Mouse (Mus musculus): ENCODE results near the gene Thpo. TPM values are rescaled to one million over a fixed set of nuclear protein-coding genes. Genes with fewer than 3 reads are reported as not detected.
A peak's percentile ranks its signal among the peaks of the same experiment; 100 is the strongest.

Thpo gene
- polyA plus RNA-seq, 1 experiment, result 1.0 TPM

- DNase-seq, result peak; percentile 45
- Histone ChIP-seq H3K36me3 (ENCODE audit: control insufficient read depth, insufficient read depth, low read length) (no peaks in the 10 kb centered on the region), H3K27ac (ENCODE audit: control insufficient read depth, insufficient read depth, low read length) (no peak overlapping the region), H3K4me1 (replicated peaks; ENCODE audit: control insufficient read depth, insufficient read depth, low read length) (0 out of 2 replicates have a peak, but pooled peaks cover 2% of the 10 kb centered on the region), H3K4me3 (ENCODE audit: control insufficient read depth, insufficient read depth, low read length) (no peak overlapping the region), H3K27me3 (ENCODE audit: control insufficient read depth, insufficient read depth, low read length) (no peaks in the 10 kb centered on the region)
- TF ChIP-seq POLR2A (IDR thresholded peaks at IDR 0.05; ENCODE audit: control insufficient read depth, extremely low read depth, insufficient read depth, low read length, poor library complexity) (no peak), CTCF (IDR thresholded peaks at IDR 0.05; ENCODE audit: borderline replicate concordance, control insufficient read depth, extremely low read depth, insufficient read depth, low read length, poor library complexity) (peak; percentile 72; the same call in 1 of the 2 replicates)
- 50% methylated on average over 8 of the region's 8 CpGs for WGBS
Observed at GRCm38 (mm10) chr16:20702522-20702893, 31.8 kb downstream of the Thpo start.

- Histone ChIP-seq H3K27ac (ENCODE audit: control insufficient read depth, insufficient read depth, low read length) (no peak overlapping the region), H3K4me1 (replicated peaks; ENCODE audit: control insufficient read depth, insufficient read depth, low read length) (0 out of 2 replicates have a peak, but pooled peaks cover 2% of the 10 kb centered on the region), H3K27me3 (ENCODE audit: control insufficient read depth, insufficient read depth, low read length) (no peaks in the 10 kb centered on the region), H3K4me3 (ENCODE audit: control insufficient read depth, insufficient read depth, low read length) (no peak overlapping the region), H3K36me3 (ENCODE audit: control insufficient read depth, insufficient read depth, low read length) (no peaks in the 10 kb centered on the region)
- WGBS, result 74% methylated on average over 12 of the region's 12 CpGs
- TF ChIP-seq CTCF (IDR thresholded peaks at IDR 0.05; ENCODE audit: borderline replicate concordance, control insufficient read depth, extremely low read depth, insufficient read depth, low read length, poor library complexity) (no peak), POLR2A (IDR thresholded peaks at IDR 0.05; ENCODE audit: control insufficient read depth, extremely low read depth, insufficient read depth, low read length, poor library complexity) (no peak)
- DNase-seq, result no peak
Observed at GRCm38 (mm10) chr16:20701729-20702521, 32.4 kb downstream of the Thpo start.

- DNase-seq, result no peak
- H3K4me3 ChIP-seq (ENCODE audit: control insufficient read depth, insufficient read depth, low read length), result no peak overlapping the region
- WGBS, result 87% methylated on average over 7 of the region's 7 CpGs
- TF ChIP-seq POLR2A (IDR thresholded peaks at IDR 0.05; ENCODE audit: control insufficient read depth, extremely low read depth, insufficient read depth, low read length, poor library complexity) (no peak), CTCF (IDR thresholded peaks at IDR 0.05; ENCODE audit: borderline replicate concordance, control insufficient read depth, extremely low read depth, insufficient read depth, low read length, poor library complexity) (no peak)
- no peaks in the 10 kb centered on the region for H3K27me3 ChIP-seq (ENCODE audit: control insufficient read depth, insufficient read depth, low read length)
- no peak overlapping the region for H3K27ac ChIP-seq (ENCODE audit: control insufficient read depth, insufficient read depth, low read length)
- 0 out of 2 replicates have a peak, but pooled peaks cover 2% of the 10 kb centered on the region for H3K4me1 ChIP-seq (replicated peaks; ENCODE audit: control insufficient read depth, insufficient read depth, low read length)
- no peaks in the 10 kb centered on the region for H3K36me3 ChIP-seq (ENCODE audit: control insufficient read depth, insufficient read depth, low read length)
Observed at GRCm38 (mm10) chr16:20701316-20701715, 33.0 kb downstream of the Thpo start.

GRCm38 (mm10) chr16:20700036-20700435, 34.3 kb downstream of the Thpo start:
- TF ChIP-seq CTCF (IDR thresholded peaks at IDR 0.05; ENCODE audit: borderline replicate concordance, control insufficient read depth, extremely low read depth, insufficient read depth, low read length, poor library complexity) (no peak), POLR2A (IDR thresholded peaks at IDR 0.05; ENCODE audit: control insufficient read depth, extremely low read depth, insufficient read depth, low read length, poor library complexity) (no peak)
- no peaks in the 10 kb centered on the region for H3K36me3 ChIP-seq (ENCODE audit: control insufficient read depth, insufficient read depth, low read length)
- no peak overlapping the region for H3K4me3 ChIP-seq (ENCODE audit: control insufficient read depth, insufficient read depth, low read length)
- H3K4me1 ChIP-seq (replicated peaks; ENCODE audit: control insufficient read depth, insufficient read depth, low read length), result peaks cover 7% of the 10 kb centered on the region; the same call in 1 of the 2 replicates
- no peak for DNase-seq
- no peak overlapping the region for H3K27ac ChIP-seq (ENCODE audit: control insufficient read depth, insufficient read depth, low read length)
- WGBS, result 89% methylated on average over 5 of the region's 5 CpGs
- no peaks in the 10 kb centered on the region for H3K27me3 ChIP-seq (ENCODE audit: control insufficient read depth, insufficient read depth, low read length)

GRCm38 (mm10) chr16:20699266-20699665, 35.0 kb downstream of the Thpo start:
- Histone ChIP-seq H3K4me3 (ENCODE audit: control insufficient read depth, insufficient read depth, low read length) (no peak overlapping the region), H3K27me3 (ENCODE audit: control insufficient read depth, insufficient read depth, low read length) (no peaks in the 10 kb centered on the region), H3K36me3 (ENCODE audit: control insufficient read depth, insufficient read depth, low read length) (no peaks in the 10 kb centered on the region), H3K4me1 (replicated peaks; ENCODE audit: control insufficient read depth, insufficient read depth, low read length) (peaks cover 7% of the 10 kb centered on the region; the same call in 1 of the 2 replicates), H3K27ac (ENCODE audit: control insufficient read depth, insufficient read depth, low read length) (no peak overlapping the region)
- TF ChIP-seq CTCF (IDR thresholded peaks at IDR 0.05; ENCODE audit: borderline replicate concordance, control insufficient read depth, extremely low read depth, insufficient read depth, low read length, poor library complexity) (no peak), POLR2A (IDR thresholded peaks at IDR 0.05; ENCODE audit: control insufficient read depth, extremely low read depth, insufficient read depth, low read length, poor library complexity) (no peak)
- WGBS, result 94% methylated on average over 5 of the region's 5 CpGs
- no peak for DNase-seq

- no peak overlapping the region for H3K27ac ChIP-seq (ENCODE audit: control insufficient read depth, insufficient read depth, low read length)
- TF ChIP-seq CTCF (IDR thresholded peaks at IDR 0.05; ENCODE audit: borderline replicate concordance, control insufficient read depth, extremely low read depth, insufficient read depth, low read length, poor library complexity) (no peak), POLR2A (IDR thresholded peaks at IDR 0.05; ENCODE audit: control insufficient read depth, extremely low read depth, insufficient read depth, low read length, poor library complexity) (no peak)
Observed at GRCm38 (mm10) chr16:20695622-20696323, 38.5 kb downstream of the Thpo start.

More at GRCm38 (mm10) chr16:20695622-20696323, 38.5 kb downstream of the Thpo start:
- Histone ChIP-seq H3K4me3 (ENCODE audit: control insufficient read depth, insufficient read depth, low read length) (peak overlapping the region; percentile 4), H3K4me1 (replicated peaks; ENCODE audit: control insufficient read depth, insufficient read depth, low read length) (peaks cover 14% of the 10 kb centered on the region), H3K36me3 (ENCODE audit: control insufficient read depth, insufficient read depth, low read length) (no peaks in the 10 kb centered on the region), H3K27me3 (ENCODE audit: control insufficient read depth, insufficient read depth, low read length) (no peaks in the 10 kb centered on the region; the same call in 1 of the 2 replicates)
- peak; percentile 20 for DNase-seq
- 6% methylated on average over 46 of the region's 46 CpGs for WGBS

Data from thymus, adult 2 months (tissue).